Mouse (Mus musculus) E14TG2a.4 (cell line): Measurements from ENCODE around the gene Slain2.
"Not testable (repeated sequence)": the region's sequence is repeated elsewhere in the genome, so short reads cannot be mapped to it uniquely, and the experiment has no call there.

Source experiments
- CTCF ChIP-seq: conservative IDR thresholded peaks from 2 replicates; pipeline ENCODE4 v1.5.1; 2014; ENCODE audit warnings: low read length
- NANOG ChIP-seq: IDR thresholded peaks from 2 replicates; pipeline ENCODE4 v1.6.1; 2014; ENCODE audit warnings: borderline replicate concordance, low read length, mixed read lengths
- POU5F1 ChIP-seq: IDR thresholded peaks from 2 replicates; pipeline ENCODE4 v1.6.1; 2014; ENCODE audit warnings: low read length, borderline replicate concordance

GRCm38 (mm10) chr5:73012884-73013610 is 98.9 kb downstream of the Slain2 start:
- not testable (repeated sequence) for TF ChIP-seq CTCF, POU5F1, NANOG
